Mouse (Mus musculus) fat pad, adult 2 months (tissue): Measurements from ENCODE around the gene Chst10.

Experiments used
- DNase-seq: peaks from one replicate; pipeline ENCODE4 v3.0.0-alpha.2; 2011; ENCODE audit warnings: low read depth, low spot score; ENCODE audit errors: extremely low read depth

Chst10 gene

GRCm38 (mm10) chr1:38869398-38870195 lies 28.4 kb downstream of the Chst10 start:
- no peak for DNase-seq

- DNase-seq = no peak
These were observed 31.7 kb downstream of the Chst10 start for GRCm38 (mm10) chr1:38866242-38866641.

- no peak for DNase-seq
These were observed 33.6 kb downstream of the Chst10 start for GRCm38 (mm10) chr1:38864341-38864740.

DNA sequence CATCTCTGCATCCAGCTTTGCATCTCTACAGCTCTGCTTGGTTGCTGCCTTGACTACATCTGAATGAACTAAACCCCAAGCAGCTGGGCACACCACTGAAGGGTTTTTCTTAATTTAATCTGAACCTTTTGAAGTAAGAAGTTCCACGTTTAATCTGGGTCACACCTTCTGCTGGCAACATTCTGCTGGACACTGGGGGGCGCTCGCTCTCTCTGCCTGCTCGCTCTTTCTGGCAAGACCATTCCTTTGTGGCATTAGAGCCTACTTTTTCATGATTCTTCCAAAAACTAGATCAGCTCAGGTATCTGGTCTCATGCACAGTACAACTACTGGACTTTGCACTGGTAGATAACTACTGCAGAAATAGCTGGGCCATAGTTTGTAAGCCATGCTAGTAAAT lies 35.7 kb downstream of the Chst10 start:
- DNase-seq = no peak

DNA sequence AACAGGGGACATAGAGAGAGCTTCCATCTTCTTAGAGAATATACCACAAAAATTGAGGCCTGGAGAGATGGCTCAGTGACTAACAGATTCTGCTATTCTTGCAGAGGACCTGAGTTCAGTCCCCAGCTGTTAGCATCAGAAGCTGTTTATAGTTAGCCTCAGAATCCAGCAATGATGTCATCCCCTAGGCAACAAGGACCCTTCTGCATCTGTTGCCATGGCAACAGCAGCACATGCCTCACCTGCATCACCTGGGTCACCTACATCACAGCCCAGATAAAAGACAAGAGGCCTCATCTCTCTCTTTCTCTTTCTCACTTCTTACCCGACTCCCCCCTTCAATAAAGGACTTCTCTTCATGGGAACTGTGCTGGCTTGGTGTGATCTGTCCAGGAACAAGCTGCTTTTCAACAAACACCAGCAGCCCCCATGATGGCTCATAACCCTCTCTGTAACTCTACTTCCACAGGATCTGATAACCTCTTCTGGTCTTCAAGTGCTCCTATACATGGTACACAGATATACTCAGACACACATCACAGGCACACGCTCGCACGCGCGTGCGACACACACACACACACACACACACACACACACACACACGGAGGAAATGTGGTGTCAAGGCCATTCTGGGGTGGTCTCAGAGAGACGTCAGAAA lies 37.0 kb downstream of the Chst10 start:
- DNase-seq = no peak

GRCm38 (mm10) chr1:38860207-38860606 lies 37.8 kb downstream of the Chst10 start:
- DNase-seq = no peak

- no peak for DNase-seq
These were observed 41.8 kb downstream of the Chst10 start for GRCm38 (mm10) chr1:38856196-38856595.

- DNase-seq = no peak
These were observed 45.7 kb downstream of the Chst10 start for GRCm38 (mm10) chr1:38852250-38852649.

GRCm38 (mm10) chr1:38850650-38851049 lies 47.3 kb downstream of the Chst10 start:
- DNase-seq = no peak

DNA sequence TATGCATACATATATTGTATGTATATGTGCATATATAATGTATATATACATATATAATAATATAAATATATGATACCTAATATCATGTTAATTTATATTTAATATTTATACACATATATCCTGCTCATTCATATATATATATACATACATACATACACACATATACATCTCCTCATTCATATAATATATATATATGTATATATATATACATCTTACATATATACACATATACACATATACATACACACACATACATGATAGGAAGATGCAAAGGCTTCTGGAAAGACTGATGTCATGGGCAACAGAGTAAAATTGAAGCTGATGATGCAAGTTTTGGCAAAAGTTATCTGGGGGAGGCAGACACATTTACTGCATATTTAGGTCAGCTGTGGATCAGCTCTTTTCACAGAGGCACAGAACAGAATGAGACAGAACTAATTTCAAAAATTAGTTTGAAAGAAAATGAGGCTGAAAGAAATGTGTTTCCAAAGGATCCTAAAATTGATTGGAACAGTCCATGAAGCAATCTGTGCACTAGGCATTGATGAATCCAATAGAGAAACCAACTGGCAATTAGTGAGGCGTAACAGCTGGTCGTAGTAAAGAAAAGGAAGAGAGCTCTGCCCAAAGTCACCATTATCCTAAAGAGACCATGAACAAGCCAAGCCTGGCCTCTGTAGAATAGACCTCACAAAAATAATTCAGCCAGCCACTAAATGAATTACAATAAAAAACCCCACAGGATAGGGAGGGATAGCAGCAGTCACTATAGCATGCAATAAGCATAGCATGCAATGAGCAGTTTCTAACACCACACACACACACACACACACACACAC lies 49.3 kb downstream of the Chst10 start:
- DNase-seq = no peak

DNA sequence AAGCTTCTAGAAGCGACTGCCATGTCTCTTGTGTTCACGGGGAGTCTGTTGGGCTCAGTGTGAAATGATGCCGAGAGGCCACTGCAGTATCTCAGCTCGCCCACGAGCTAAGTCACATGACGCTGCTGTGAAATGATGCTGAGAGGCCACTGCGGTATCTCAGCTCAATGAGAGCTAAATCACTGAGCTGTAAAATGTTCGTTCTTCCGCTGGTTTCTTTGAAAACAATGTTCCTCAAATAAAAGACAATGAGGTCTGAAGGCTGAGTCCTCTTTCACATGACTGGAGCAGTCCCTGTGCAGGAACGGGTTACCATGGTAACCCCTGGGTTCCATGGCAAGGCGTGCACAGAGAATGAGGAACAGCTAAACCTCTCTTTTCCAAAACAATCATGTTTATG lies 50.0 kb downstream of the Chst10 start:
- no peak for DNase-seq

DNA sequence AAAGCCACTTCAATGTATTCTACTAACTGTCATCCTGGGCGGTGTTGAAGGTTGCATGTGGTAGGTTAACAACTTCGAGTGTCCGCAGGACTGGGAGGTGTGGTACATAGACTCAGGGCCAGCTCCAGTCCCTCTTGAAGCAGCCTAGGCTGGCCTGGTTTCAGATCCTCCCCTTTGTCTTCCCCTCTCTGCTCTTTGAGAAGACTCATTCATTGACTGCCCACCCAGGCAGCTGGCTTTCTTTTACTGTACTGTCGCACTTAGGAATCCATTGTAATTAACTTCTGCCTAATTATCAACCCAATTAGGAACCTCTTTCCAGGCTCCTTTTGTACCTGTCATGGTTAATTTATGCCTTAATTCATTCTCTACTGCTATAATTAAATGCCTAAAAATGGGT lies 54.7 kb downstream of the Chst10 start:
- no peak for DNase-seq

GRCm38 (mm10) chr1:38842861-38843260 lies 55.1 kb downstream of the Chst10 start:
- DNase-seq = no peak

GRCm38 (mm10) chr1:38839944-38840343 lies 58.0 kb downstream of the Chst10 start:
- DNase-seq = no peak

DNA sequence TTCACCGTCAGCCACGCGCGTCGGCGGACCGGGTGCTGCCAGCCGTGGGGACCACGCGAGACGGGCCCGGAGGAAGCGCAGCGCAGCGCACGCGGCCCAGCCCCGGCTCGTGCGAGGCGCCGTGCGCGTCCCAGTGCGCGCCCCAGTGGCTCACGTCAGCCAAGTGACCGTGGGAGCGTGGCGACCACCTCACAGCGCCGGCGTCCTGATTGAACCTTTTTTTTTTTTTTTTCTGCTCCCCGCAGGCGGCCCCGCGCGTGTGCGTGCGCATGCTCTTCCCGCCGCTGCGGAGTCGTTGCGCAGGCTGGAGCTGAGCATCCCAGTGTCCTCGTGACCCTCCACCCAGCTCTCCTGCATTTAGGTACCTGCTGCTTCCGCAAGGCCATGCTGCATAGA lies 61.5 kb downstream of the Chst10 start, which contains the start of gene Lonrf2:
Gene Lonrf2, minus strand, starts transcription at position 235 of the 396 bp plus-strand sequence.
- no peak for DNase-seq

DNA sequence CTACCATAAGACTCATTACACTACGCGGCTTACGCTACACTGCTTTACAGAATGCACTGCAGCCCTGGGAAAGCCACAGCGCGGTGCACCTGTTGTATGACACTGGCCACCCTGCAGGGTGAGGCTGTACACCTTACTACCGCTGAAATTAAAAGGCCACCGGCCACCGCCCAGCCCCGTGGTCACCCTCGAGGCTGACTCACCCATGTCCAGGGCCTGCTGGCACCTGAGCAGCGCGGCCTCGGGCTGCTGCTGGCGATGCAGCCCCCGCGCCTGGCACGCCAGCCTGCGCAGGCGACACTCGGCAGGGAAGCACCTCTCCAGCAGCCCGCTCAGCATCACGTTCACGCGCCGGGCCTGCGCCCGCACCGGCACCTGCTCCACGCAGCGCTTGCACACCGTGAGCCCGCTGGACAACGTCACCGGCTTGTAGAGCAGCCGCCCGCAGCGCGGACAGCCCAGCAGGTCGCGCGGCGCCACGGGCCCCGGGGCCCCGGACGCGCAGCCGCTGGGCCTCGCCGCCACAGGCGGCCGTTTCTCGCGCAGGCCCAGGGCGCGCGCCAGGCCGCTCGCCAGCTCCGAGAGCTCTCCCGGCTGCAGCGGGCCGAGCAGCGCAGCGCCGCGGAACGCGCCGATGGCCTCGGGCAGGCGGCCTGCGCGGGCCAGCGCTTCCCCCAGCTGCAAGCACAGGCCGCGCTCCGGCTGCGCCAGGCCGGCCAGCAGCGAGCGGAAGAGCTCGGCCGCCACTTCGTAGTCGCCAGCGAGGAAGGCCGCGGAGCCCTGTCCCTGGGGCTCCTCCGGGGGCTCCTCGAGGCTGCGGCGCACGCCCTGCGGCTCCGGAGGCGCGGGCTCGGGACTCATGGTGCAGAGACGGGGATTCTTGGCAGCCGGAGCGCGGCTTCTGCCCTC lies 62.1 kb downstream of the Chst10 start:
- DNase-seq = no peak

DNA sequence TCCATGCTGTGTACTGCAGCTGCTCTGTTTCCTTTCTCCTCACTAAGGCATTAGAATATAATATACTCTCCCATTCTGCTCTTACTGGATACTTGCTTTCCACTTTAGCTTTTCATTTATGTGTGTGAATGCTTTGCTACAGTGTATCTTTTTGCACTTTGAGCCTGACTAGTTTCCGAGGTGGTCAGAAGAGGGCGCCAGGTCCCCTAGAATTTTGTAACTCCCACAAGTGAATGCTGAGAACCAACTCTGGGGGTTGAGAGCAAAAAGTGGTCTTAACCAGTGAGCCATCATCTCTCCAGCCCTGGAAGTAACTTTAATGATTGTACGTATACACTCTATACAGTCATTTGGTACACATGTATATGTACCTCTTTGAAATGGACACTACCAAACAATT lies 63.1 kb downstream of the Chst10 start:
- no peak for DNase-seq

- no peak for DNase-seq
These were observed 73.0 kb downstream of the Chst10 start for GRCm38 (mm10) chr1:38824926-38825325.

GRCm38 (mm10) chr1:38823851-38824250 lies 74.1 kb downstream of the Chst10 start:
- no peak for DNase-seq

DNA sequence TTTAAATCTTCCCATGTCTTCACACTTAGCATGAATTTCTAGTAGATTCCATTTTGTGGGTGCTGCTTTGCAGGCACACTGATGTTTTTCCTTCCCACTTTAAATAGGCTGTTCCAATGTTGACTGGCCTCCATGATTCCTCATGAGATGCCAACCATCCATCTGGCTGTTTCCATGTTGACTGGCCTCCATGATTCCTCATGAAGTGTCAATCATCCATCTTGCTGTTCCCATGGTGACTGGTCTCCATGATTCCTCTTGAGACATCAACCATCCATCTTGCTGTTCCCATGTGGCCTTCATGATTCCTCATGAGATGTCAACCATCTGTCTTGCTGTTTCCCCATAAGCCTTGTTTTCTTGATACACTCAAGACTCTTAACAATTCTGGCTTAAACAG lies 78.3 kb downstream of the Chst10 start:
- DNase-seq = no peak

DNA sequence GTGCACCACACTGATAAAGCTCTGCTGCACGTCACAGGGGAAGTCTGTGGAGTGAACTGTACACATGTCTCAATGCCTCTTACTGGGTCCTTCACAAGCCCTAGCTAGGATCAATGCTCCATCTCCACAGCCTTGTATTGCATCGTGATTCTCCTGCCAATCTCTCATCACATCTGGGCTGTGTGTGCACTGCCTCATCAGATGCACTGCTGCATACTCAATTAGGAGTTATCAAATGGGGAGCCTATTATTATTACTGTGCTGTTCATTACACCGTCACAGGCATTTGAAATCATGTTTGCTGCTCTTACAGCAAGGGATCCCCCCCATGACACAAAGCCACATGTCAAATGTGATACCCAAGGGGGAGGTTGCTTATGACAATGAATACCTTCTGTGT lies 80.3 kb downstream of the Chst10 start:
- no peak for DNase-seq
